Mouse (Mus musculus): ENCODE measurements at regions not wholly inside any gene's neighbourhood (a gene's known extent, or its start where the extent isn't known, plus 50 kb on each side); places are given as distances from the start of the nearest gene placed in this dataset.

DNA sequence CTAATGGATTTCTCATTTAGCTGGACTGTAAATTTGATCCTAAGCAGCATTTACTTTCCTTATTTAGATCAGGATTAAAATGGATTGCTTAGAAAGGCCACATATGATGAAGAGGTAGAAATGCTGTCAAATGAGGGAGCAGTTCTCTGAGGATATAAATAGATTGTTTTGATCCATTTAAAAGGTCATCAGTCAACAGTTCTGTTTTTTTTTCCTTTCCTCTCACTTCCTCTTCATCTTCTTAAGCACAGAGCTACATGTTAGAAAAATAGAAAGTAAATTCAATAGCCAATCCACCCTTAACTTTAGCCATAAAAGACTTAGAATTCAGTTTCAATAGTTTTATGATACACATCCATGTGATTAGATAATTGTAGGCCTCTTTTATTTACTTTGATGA is 971.5 kb upstream of the Cited2 start:
- H3K36me3 ChIP-seq (ENCODE audit: control insufficient read depth, insufficient read depth, low read length) = no peaks in the 10 kb centered on the region
- H3K4me1 ChIP-seq (replicated peaks; ENCODE audit: control insufficient read depth, insufficient read depth, low read length) = no peaks in the 10 kb centered on the region
- H3K9me3 ChIP-seq (ENCODE audit: control insufficient read depth, low read length) = no peaks in the 10 kb centered on the region
- no peak overlapping the region for H3K4me3 ChIP-seq (ENCODE audit: low read length)
- no peak overlapping the region for H3K9ac ChIP-seq (ENCODE audit: low read length)
- no peak for ATAC-seq (ENCODE audit: low read depth)
- no peaks in the 10 kb centered on the region for H3K27me3 ChIP-seq (ENCODE audit: control insufficient read depth, insufficient read depth, low read depth, low read length)
- H3K27ac ChIP-seq (ENCODE audit: low read length) = no peak overlapping the region
- H3K4me2 ChIP-seq (ENCODE audit: low read depth, low read length) = no peak overlapping the region

DNA sequence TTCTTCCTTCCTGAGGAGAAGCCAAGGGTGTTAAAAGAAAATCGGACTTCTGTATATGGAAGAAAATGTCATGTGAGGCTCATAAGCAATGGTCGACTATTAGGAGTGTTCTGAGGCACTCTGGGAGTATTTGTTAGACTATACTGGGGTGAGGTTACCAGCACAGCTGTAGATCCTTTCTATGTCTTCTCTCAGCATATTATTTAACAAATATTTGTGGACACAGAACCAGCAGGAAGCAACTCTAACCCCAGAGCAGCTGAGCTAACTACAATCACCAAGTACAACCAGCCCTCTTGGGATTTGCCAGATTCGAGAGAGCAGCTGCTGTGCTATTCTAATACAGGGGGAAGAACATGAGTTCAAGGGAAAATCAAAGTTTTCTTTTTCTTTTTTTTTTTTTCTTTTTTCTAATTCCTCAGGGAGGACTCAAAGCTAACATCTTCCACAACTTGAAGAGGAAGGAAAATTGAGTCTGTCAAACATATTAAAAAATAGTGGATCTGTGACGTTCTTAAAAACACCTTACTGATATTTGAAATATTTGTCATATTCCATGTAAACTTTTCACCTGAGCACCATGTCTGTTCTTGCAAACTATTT is 933.3 kb upstream of the Cited2 start:
- ATAC-seq (ENCODE audit: low read depth) = no peak
- H3K36me3 ChIP-seq (ENCODE audit: control insufficient read depth, insufficient read depth, low read length) = no peaks in the 10 kb centered on the region
- no peak overlapping the region for H3K4me3 ChIP-seq (ENCODE audit: low read length)
- no peaks in the 10 kb centered on the region for H3K9me3 ChIP-seq (ENCODE audit: control insufficient read depth, low read length)
- no peak overlapping the region for H3K4me2 ChIP-seq (ENCODE audit: low read depth, low read length)
- 50% methylated on average over 4 of the region's 4 CpGs for WGBS
- no peaks in the 10 kb centered on the region for H3K27me3 ChIP-seq (ENCODE audit: control insufficient read depth, insufficient read depth, low read depth, low read length)
- no peaks in the 10 kb centered on the region for H3K4me1 ChIP-seq (replicated peaks; ENCODE audit: control insufficient read depth, insufficient read depth, low read length)
- no peak overlapping the region for H3K27ac ChIP-seq (ENCODE audit: low read length)
- no peak overlapping the region for H3K9ac ChIP-seq (ENCODE audit: low read length)

DNA sequence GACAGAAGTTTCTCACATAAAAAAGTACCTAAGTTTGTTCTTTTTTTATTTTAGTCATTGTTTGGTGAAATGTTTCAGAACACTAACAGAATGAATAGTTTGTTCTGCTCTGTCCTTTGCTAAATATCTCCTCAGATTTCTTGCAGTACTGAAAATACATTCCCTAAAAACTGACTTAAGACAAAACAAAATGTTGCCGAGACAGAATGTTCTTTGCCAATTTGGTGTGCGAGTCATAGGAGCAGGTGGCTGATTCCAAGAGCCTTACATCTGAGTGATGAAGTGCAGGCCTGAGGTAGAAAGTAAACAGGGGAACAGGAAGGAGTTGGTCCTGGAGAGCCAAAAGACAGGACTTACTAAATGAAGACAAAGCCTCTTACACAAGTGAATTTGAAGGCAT is 919.0 kb upstream of the Cited2 start:
- H3K36me3 ChIP-seq (ENCODE audit: control insufficient read depth, insufficient read depth, low read length) = no peaks in the 10 kb centered on the region
- H3K4me2 ChIP-seq (ENCODE audit: low read depth, low read length) = no peak overlapping the region
- H3K27me3 ChIP-seq (ENCODE audit: control insufficient read depth, insufficient read depth, low read depth, low read length) = no peaks in the 10 kb centered on the region
- 51% methylated on average over 2 of the region's 2 CpGs for WGBS
- no peak for ATAC-seq (ENCODE audit: low read depth)
- H3K4me3 ChIP-seq (ENCODE audit: low read length) = no peak overlapping the region
- H3K27ac ChIP-seq (ENCODE audit: low read length) = no peak overlapping the region
- H3K4me1 ChIP-seq (replicated peaks; ENCODE audit: control insufficient read depth, insufficient read depth, low read length) = no peaks in the 10 kb centered on the region
- no peaks in the 10 kb centered on the region for H3K9me3 ChIP-seq (ENCODE audit: control insufficient read depth, low read length)
- no peak overlapping the region for H3K9ac ChIP-seq (ENCODE audit: low read length)

DNA sequence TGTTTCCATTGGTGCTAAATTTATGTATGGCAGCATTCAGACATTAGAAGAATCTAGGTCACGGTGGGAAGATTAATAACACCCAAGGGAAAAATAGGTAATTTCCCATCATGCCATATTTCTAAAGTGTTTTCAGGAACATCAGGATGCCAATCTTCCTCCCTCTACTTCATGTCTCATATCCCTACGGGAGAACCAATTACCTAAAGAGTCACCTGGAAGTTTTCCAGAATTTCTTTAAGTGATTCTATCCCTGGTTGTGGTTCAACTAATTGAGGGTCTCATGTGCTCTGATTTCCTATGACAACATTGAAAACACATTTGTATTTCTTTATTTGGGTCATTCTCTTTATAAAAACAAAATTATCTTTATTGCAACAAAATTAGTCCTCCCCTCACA is 912.3 kb upstream of the Cited2 start:
- no peak overlapping the region for H3K9ac ChIP-seq (ENCODE audit: low read length)
- no peak for ATAC-seq (ENCODE audit: low read depth)
- H3K9me3 ChIP-seq (ENCODE audit: control insufficient read depth, low read length) = no peaks in the 10 kb centered on the region
- no peaks in the 10 kb centered on the region for H3K4me1 ChIP-seq (replicated peaks; ENCODE audit: control insufficient read depth, insufficient read depth, low read length)
- no peaks in the 10 kb centered on the region for H3K36me3 ChIP-seq (ENCODE audit: control insufficient read depth, insufficient read depth, low read length)
- H3K4me2 ChIP-seq (ENCODE audit: low read depth, low read length) = no peak overlapping the region
- H3K27ac ChIP-seq (ENCODE audit: low read length) = no peak overlapping the region
- WGBS = 70% methylated on average over 2 of the region's 2 CpGs
- no peak overlapping the region for H3K4me3 ChIP-seq (ENCODE audit: low read length)
- no peaks in the 10 kb centered on the region for H3K27me3 ChIP-seq (ENCODE audit: control insufficient read depth, insufficient read depth, low read depth, low read length)

DNA sequence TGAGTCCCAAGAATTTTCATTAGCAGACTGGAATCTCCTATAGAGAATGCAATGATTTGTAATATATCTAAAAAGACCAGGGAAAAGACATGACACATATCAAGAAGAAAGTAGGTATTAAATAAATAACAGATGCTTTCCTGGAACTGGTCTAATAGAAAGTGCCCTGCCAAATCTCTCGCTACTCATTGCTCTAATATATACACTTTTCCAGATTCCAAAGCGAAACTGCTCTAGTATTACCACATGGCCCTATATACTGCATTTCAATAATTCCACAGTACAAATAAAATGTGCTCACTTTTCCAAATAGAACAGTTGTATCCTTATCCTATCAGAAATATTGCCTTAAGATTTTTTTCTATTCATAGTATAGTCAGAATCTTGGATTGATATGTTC is 909.0 kb upstream of the Cited2 start:
- no peaks in the 10 kb centered on the region for H3K27me3 ChIP-seq (ENCODE audit: control insufficient read depth, insufficient read depth, low read depth, low read length)

DNA sequence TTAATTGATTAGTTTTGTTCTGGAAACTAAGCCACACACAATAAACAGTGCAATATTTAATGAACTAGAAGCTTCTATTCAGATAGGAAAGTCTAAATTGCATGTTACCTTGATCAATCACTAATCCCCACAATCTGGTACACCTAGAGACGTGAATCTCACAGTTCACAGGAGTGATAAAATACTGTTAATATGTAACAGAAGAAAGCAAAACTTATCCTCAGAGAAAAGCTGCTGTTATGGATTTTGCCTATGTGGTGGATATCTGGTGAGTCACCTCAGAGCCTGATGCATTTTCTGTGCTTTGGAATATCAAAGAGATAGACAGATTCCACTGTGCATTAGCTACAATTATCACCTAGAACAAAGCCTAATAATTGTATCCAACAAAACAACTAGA is 861.5 kb upstream of the Cited2 start:
- no peaks in the 10 kb centered on the region for H3K9me3 ChIP-seq (ENCODE audit: control insufficient read depth, low read length)
- no peak overlapping the region for H3K27ac ChIP-seq (ENCODE audit: low read length)
- no peak for ATAC-seq (ENCODE audit: low read depth)
- WGBS = 76% methylated on average over 1 of the region's 1 CpGs
- H3K4me3 ChIP-seq (ENCODE audit: low read length) = no peak overlapping the region
- H3K36me3 ChIP-seq (ENCODE audit: control insufficient read depth, insufficient read depth, low read length) = no peaks in the 10 kb centered on the region
- no peaks in the 10 kb centered on the region for H3K4me1 ChIP-seq (replicated peaks; ENCODE audit: control insufficient read depth, insufficient read depth, low read length)
- no peak overlapping the region for H3K4me2 ChIP-seq (ENCODE audit: low read depth, low read length)
- H3K9ac ChIP-seq (ENCODE audit: low read length) = no peak overlapping the region
- H3K27me3 ChIP-seq (ENCODE audit: control insufficient read depth, insufficient read depth, low read depth, low read length) = no peaks in the 10 kb centered on the region

More for the DNA sequence above, 909.0 kb upstream of the Cited2 start:
- H3K4me3 ChIP-seq (ENCODE audit: low read length) = no peak overlapping the region
- no peak overlapping the region for H3K9ac ChIP-seq (ENCODE audit: low read length)
- H3K9me3 ChIP-seq (ENCODE audit: control insufficient read depth, low read length) = no peaks in the 10 kb centered on the region
- no peak overlapping the region for H3K27ac ChIP-seq (ENCODE audit: low read length)
- no peak overlapping the region for H3K4me2 ChIP-seq (ENCODE audit: low read depth, low read length)
- 84% methylated on average over 2 of the region's 2 CpGs for WGBS
- H3K36me3 ChIP-seq (ENCODE audit: control insufficient read depth, insufficient read depth, low read length) = no peaks in the 10 kb centered on the region
- H3K4me1 ChIP-seq (replicated peaks; ENCODE audit: control insufficient read depth, insufficient read depth, low read length) = no peaks in the 10 kb centered on the region
- ATAC-seq (ENCODE audit: low read depth) = no peak

DNA sequence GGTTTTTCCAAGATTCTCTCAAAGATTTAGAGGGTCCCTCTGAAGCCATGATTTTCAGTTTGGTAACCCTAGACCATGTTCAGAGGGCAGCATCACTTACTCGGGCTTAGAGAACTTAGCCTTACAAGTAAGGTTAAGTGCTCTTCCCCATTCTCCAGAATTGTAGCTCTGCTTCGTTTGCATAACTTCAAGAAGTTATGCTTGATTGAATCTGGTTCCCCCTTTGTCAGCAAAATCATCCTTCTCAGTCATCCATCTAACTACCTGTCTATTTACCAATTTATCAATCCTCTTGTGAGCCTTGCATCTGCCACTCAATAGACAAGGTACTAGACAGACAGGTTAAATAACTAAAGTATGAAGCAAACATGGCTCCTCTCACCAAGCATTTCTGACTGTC is 856.1 kb upstream of the Cited2 start:
- no peak for ATAC-seq (ENCODE audit: low read depth)
- 43% methylated on average over 2 of the region's 2 CpGs for WGBS
- H3K9ac ChIP-seq (ENCODE audit: low read length) = no peak overlapping the region

DNA sequence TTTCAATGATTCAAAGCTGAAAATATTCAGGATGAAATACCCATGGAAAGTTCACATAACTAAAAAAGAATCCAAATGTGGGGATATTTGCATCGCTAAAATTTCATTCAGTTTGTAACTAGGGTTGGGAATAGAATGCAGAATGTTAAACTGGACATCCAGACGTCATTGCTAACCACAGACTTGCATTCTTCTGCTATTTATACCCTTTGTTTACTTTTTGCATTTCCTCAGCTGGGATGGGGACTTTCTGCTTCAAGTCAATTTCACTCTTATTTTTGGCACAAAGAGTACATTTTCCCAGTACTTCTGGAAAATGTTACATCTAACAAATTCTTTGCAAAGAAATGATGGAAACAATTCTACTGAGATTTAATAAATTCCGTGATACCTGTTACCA is 848.9 kb upstream of the Cited2 start:
- Histone ChIP-seq H3K4me2 (ENCODE audit: low read depth, low read length) (no peak overlapping the region), H3K36me3 (ENCODE audit: control insufficient read depth, insufficient read depth, low read length) (no peaks in the 10 kb centered on the region), H3K27ac (ENCODE audit: low read length) (no peak overlapping the region), H3K9ac (ENCODE audit: low read length) (no peak overlapping the region), H3K4me3 (ENCODE audit: low read length) (no peak overlapping the region), H3K9me3 (ENCODE audit: control insufficient read depth, low read length) (no peaks in the 10 kb centered on the region), H3K27me3 (ENCODE audit: control insufficient read depth, insufficient read depth, low read depth, low read length) (no peaks in the 10 kb centered on the region), H3K4me1 (replicated peaks; ENCODE audit: control insufficient read depth, insufficient read depth, low read length) (0 out of 2 replicates have a peak, but pooled peaks cover 3% of the 10 kb centered on the region)
- ATAC-seq (ENCODE audit: low read depth) = peak; percentile 66
- WGBS = 42% methylated on average over 3 of the region's 3 CpGs

More for the DNA sequence above, 856.1 kb upstream of the Cited2 start:
- Histone ChIP-seq H3K4me1 (replicated peaks; ENCODE audit: control insufficient read depth, insufficient read depth, low read length) (no peaks in the 10 kb centered on the region), H3K4me3 (ENCODE audit: low read length) (no peak overlapping the region), H3K4me2 (ENCODE audit: low read depth, low read length) (no peak overlapping the region), H3K27me3 (ENCODE audit: control insufficient read depth, insufficient read depth, low read depth, low read length) (no peaks in the 10 kb centered on the region), H3K36me3 (ENCODE audit: control insufficient read depth, insufficient read depth, low read length) (no peaks in the 10 kb centered on the region), H3K9me3 (ENCODE audit: control insufficient read depth, low read length) (no peaks in the 10 kb centered on the region), H3K27ac (ENCODE audit: low read length) (no peak overlapping the region)

DNA sequence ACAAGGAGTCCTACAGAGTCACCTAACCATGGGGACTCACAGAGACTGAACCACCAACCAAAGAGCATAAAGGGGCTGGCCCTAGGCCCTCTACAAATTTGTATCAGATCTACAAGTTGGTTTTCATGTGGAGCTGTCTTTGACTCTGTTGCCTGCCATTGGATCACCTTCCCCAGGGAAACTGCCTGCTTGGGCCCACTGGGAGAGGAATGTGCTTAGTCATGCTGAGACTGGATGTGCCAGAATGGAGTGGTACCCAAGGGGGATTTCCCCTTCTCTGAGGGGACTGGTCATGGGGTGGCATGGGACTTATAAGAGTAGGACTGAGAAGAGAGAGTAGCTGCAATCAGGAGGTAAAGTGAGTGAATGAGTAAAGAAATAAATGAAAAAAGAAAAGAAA is 844.8 kb upstream of the Cited2 start:
- Histone ChIP-seq H3K4me3 (ENCODE audit: low read length) (no peak overlapping the region), H3K4me2 (ENCODE audit: low read depth, low read length) (no peak overlapping the region)
- no peak for ATAC-seq (ENCODE audit: low read depth)

DNA sequence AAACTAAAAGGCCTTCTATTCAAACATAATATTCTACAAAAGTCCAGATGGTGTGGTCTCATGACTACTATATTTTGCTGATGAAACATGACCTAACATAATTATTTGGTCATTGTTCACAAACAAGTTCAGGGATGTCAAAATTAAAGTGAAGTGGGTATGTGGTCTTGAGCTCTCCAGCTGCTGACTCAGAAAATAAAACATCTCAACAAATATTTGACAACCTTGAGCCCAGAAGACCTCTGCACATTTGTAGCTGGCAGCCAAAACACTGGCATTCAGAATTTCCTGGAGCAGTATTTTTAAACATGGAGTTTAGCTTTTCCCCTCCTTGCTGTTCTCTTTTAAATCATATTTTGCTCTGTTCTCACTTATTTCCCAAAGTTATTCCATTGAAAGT is 829.7 kb upstream of the Cited2 start:
- Histone ChIP-seq H3K4me1 (replicated peaks; ENCODE audit: control insufficient read depth, insufficient read depth, low read length) (no peaks in the 10 kb centered on the region), H3K27me3 (ENCODE audit: control insufficient read depth, insufficient read depth, low read depth, low read length) (no peaks in the 10 kb centered on the region), H3K9ac (ENCODE audit: low read length) (no peak overlapping the region), H3K9me3 (ENCODE audit: control insufficient read depth, low read length) (no peaks in the 10 kb centered on the region), H3K4me2 (ENCODE audit: low read depth, low read length) (no peak overlapping the region), H3K4me3 (ENCODE audit: low read length) (no peak overlapping the region), H3K36me3 (ENCODE audit: control insufficient read depth, insufficient read depth, low read length) (no peaks in the 10 kb centered on the region), H3K27ac (ENCODE audit: low read length) (no peak overlapping the region)
- no peak for ATAC-seq (ENCODE audit: low read depth)

More for the DNA sequence above, 844.8 kb upstream of the Cited2 start:
- Histone ChIP-seq H3K4me1 (replicated peaks; ENCODE audit: control insufficient read depth, insufficient read depth, low read length) (0 out of 2 replicates have a peak, but pooled peaks cover 3% of the 10 kb centered on the region), H3K27me3 (ENCODE audit: control insufficient read depth, insufficient read depth, low read depth, low read length) (no peaks in the 10 kb centered on the region), H3K36me3 (ENCODE audit: control insufficient read depth, insufficient read depth, low read length) (no peaks in the 10 kb centered on the region), H3K9ac (ENCODE audit: low read length) (no peak overlapping the region), H3K27ac (ENCODE audit: low read length) (no peak overlapping the region), H3K9me3 (ENCODE audit: control insufficient read depth, low read length) (no peaks in the 10 kb centered on the region)

Measured in lung, embryonic 16.5 days (tissue).